Mouse (Mus musculus) hindbrain, embryonic 11.5 days (tissue): ENCODE results near the gene Ttc34. TPM values are rescaled to one million over a fixed set of nuclear protein-coding genes. Genes with fewer than 3 reads are reported as not detected.

ENCODE experiments used
- ATAC-seq: fragments of 200-750 bp; cut with Nextera tagmentation; 2 replicates; pipeline ENCODE4 v1.8.0; 2017; ENCODE audit warnings: mild to moderate bottlenecking, moderate TSS enrichment, moderate library complexity; ENCODE audit not compliant: low FRiP score
- DNase-seq: peaks from one replicate; pipeline ENCODE4 v3.0.0-alpha.2; 2015; ENCODE audit warnings: low spot score
- H3K27ac ChIP-seq: fragments of 300-500 bp; sonication (generic); 2 replicates; pipeline ENCODE4 v1.5.1; 2014; ENCODE audit warnings: mild to moderate bottlenecking, low read depth, low read length
- H3K27me3 ChIP-seq: fragments of 300-500 bp; sonication (generic); 2 replicates; pipeline ENCODE4 v1.6.1; 2014; ENCODE audit warnings: mild to moderate bottlenecking, low read length, moderate library complexity, mixed read lengths; ENCODE audit not compliant: control insufficient read depth, insufficient read depth
- H3K36me3 ChIP-seq: fragments of 300-500 bp; sonication (generic); 2 replicates; pipeline ENCODE4 v1.6.1; 2014; ENCODE audit warnings: mild to moderate bottlenecking, low read length, moderate library complexity, mixed read lengths; ENCODE audit not compliant: control insufficient read depth, insufficient read depth
- H3K4me1 ChIP-seq: fragments of 300-500 bp; sonication (generic); replicated peaks from 2 replicates; pipeline ENCODE4 v1.6.1; 2014; ENCODE audit warnings: low read length, mixed read lengths; ENCODE audit not compliant: control insufficient read depth, insufficient read depth
- H3K4me2 ChIP-seq: fragments of 300-500 bp; sonication (generic); replicated peaks from 2 replicates; pipeline ENCODE4 v1.6.1; 2014; ENCODE audit warnings: mild to moderate bottlenecking, low read depth, low read length
- H3K4me3 ChIP-seq: fragments of 300-500 bp; sonication (generic); 2 replicates; pipeline ENCODE4 v1.5.1; 2014; ENCODE audit warnings: low read depth, low read length
- H3K9ac ChIP-seq: fragments of 300-500 bp; sonication (generic); 2 replicates; pipeline ENCODE4 v1.6.1; 2014; ENCODE audit warnings: low read depth, low read length
- H3K9me3 ChIP-seq: fragments of 300-500 bp; sonication (generic); 2 replicates; pipeline ENCODE4 v1.6.1; 2016; ENCODE audit warnings: low read length; ENCODE audit not compliant: control insufficient read depth
- WGBS: fragments of 180-500 bp; shearing (Covaris S2); extraction: QIAGEN DNeasy Blood & Tissue Kit; methylation state at CpG from one replicate; pipeline ENCODE4 v1.1.7; 2014; 5-methylcytosine and 5-hydroxymethylcytosine counted together
- polyA plus RNA-seq: library from polyadenylated mRNA; unstranded; fragments of >200 nt; fragmentation: Nextera tagmentation; extraction: Ambion mirVana; gene quantifications from 2 replicates; pipeline ENCODE4 v1.2.1, GENCODE M21; 2014

Gene Ttc34
- polyA plus RNA-seq, 1 experiment from 2014 or later = 0.09 TPM

DNA sequence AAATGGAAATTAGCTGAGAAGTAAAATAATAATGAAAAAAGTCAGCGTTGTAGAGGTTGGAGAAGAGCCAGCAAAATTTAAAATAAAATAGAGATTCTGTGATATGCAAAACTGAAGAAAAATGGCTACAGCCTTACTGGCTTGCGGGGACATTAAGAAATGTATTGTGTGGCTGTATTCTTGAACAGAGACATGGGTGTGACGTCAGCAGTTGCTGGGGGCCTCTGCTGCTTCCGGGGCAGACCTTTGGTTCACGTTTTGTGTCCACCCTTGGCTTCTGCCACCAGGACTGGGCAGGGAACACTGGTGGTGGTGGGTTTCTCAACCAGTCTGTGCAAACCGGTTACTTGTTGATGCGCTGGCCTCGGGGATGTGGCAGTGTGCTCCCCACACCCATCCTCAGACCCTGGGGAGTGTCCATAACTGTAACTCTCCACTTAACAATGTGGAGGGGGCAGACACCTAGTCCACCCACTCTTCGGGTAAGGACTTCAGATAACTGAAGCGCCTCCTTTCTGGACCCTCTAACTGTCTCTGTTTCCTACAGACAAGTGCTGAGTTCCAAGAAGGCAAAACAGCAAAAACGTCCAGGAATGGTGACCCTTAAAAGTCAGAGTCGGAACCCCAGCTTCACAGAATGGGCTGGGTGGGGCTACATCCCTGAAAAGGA, 17.6 kb downstream of the Ttc34 start:
- Histone ChIP-seq H3K36me3 (no peaks in the 10 kb centered on the region), H3K4me3 (no peak overlapping the region), H3K27ac (no peak overlapping the region), H3K9ac (no peak overlapping the region), H3K9me3 (no peaks in the 10 kb centered on the region), H3K4me1 (no peaks in the 10 kb centered on the region; the same call in 1 of the 2 replicates), H3K4me2 (peak overlapping the region; percentile 92), H3K27me3 (peaks cover 19% of the 10 kb centered on the region)
- no peak for ATAC-seq
- DNase-seq = no peak
- 67% methylated on average over 12 of the region's 12 CpGs for WGBS

DNA sequence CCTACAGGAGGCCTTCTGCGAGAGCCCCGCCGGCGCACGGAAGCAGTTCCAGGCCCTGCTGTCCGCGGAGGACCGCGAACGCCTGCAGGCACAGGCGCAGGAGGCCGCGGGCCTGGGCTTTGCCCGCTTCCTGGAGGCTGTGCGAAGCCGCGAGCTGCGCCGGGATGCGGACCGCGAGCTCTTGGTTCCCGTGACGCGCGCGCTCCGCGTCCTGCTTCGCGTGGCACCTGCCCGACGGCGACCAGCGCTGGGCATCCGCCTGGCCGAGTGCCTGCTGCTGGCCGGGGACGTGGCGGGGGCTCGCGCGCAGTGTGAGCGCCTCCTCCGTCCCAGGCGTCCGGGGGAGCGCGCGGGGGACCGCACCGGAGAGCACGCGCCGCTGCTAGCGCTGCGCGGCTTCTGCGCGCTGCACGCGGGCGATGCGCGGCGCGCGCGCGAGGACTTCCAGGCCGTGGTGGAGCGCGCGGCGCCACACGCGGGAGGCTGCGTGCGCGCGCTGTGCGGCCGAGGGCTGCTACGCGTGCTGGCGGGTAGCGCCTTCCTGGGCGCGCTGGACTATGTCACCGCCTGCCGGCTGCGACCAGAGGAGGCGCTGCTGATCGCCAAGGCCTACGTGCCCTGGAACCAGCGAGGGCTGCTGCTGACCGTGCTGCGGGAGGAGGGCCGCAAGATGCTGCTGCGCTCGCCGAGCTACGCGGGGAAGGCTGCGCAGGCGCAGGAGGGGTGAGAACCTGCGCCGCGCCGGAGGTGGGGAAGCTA, 18.6 kb downstream of the Ttc34 start:
- Histone ChIP-seq H3K4me3 (peak overlapping the region; percentile 47), H3K27ac (peak overlapping the region; percentile 51; the same call in 1 of the 2 replicates), H3K9ac (peak overlapping the region; percentile 64), H3K4me1 (no peaks in the 10 kb centered on the region; the same call in 1 of the 2 replicates), H3K9me3 (no peaks in the 10 kb centered on the region), H3K27me3 (peaks cover 19% of the 10 kb centered on the region), H3K36me3 (no peaks in the 10 kb centered on the region), H3K4me2 (peak overlapping the region; percentile 92)
- ATAC-seq (peak; percentile 97), DNase-seq (peak; percentile 94)
- WGBS = under 1% methylated on average over 107 of the region's 110 CpGs

DNA sequence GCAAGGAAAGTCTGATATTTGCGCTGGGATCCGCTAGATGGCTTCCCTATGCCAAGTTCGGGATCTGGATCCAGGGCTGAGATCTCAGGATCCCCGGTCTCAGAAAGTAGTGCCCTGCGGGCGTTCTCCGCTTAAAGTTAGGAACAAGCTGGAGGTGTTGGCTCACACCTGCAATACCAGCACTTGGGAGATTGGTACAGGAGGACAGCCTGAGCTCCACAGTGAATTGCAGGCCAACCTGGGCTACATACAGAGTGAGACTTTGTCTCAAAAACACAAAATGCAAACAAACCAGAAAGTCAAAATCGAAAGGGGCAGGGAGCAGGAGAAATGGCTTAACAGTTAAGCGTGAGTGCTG, 19.2 kb downstream of the Ttc34 start:
- no peak for DNase-seq
- WGBS = 18% methylated on average over 9 of the region's 9 CpGs
- Histone ChIP-seq H3K4me3 (peak overlapping the region; percentile 47), H3K36me3 (no peaks in the 10 kb centered on the region), H3K27ac (no peak overlapping the region), H3K4me1 (no peaks in the 10 kb centered on the region; the same call in 1 of the 2 replicates), H3K27me3 (peaks cover 19% of the 10 kb centered on the region), H3K9ac (peak overlapping the region; percentile 42), H3K9me3 (no peaks in the 10 kb centered on the region), H3K4me2 (peak overlapping the region; percentile 92)
- ATAC-seq = peak; percentile 41; the same call in 1 of the 2 replicates

DNA sequence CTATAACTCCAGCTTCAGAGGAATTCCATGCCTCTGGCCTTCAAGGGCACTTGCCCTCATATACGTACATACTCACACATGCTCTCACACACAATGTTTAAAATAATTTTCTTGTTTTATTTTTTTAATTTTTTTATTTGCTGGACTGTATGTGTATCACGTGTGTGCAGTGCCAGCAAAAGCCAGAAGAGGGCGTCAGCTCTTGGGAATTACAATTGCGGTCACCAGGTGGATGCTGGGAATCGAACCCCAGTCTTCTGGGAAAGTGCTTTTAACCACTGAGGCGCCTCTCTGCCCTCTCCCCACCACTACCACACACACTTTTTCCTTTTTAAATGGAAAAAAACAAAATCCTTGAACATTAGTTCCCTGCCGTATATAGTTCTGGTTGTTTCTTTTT, 19.6 kb downstream of the Ttc34 start:
- H3K27me3 ChIP-seq = peaks cover 19% of the 10 kb centered on the region
- H3K36me3 ChIP-seq = no peaks in the 10 kb centered on the region
- H3K4me2 ChIP-seq = no peak overlapping the region
- ATAC-seq (peak; percentile 8; the same call in 1 of the 2 replicates), DNase-seq (no peak)
- no peaks in the 10 kb centered on the region; the same call in 1 of the 2 replicates for H3K4me1 ChIP-seq
- no peak overlapping the region for H3K4me3 ChIP-seq
- WGBS = 91% methylated on average over 7 of the region's 7 CpGs
- H3K27ac ChIP-seq = no peak overlapping the region
- H3K9ac ChIP-seq = no peak overlapping the region
- no peaks in the 10 kb centered on the region for H3K9me3 ChIP-seq

DNA sequence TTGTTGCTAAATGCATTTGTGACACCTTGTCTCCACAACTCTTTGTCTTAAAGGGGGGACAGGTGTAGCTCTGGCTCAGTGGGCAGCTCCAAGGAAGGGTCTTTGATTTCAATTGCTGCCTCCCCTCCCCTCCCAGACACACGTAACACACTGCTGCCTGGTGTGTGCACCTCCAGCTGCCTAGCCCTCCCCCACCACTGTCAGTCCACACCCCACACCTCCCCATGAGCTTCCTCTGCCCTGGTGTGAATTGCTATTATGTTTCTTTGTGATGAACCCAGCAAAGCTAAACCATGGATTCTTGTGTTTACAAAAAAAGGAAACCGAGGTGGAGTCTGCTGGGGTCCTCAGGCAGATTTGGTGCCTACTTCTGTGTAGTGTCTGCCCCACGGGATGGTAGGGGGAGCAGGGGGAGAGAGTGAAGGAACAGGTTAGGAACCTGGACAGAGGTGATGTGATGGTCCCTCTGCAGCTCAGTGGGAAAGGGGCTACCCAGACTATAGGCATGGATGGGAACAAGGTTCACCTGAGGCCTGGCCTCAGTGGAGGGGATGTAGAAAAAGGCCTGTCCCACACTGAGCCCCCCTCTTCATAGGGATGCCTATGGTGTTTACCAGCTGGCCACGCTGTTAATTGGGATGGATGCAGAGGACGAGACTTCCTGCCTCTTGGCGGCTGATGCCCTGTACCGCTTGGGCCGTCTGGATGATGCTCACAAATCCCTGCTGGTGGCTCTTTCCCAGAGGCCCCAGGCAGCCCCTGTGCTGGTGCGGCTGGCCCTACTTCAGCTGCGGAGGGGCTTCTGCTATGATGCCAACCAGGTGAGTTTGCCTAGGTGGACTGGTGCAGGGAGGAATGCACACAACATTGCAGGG, 20.3 kb downstream of the Ttc34 start:
- no peak for ATAC-seq
- WGBS = 76% methylated on average over 10 of the region's 10 CpGs
- Histone ChIP-seq H3K4me1 (no peaks in the 10 kb centered on the region; the same call in 1 of the 2 replicates), H3K9ac (no peak overlapping the region), H3K4me2 (no peak overlapping the region), H3K27me3 (peaks cover 19% of the 10 kb centered on the region), H3K27ac (no peak overlapping the region), H3K4me3 (no peak overlapping the region), H3K9me3 (no peaks in the 10 kb centered on the region), H3K36me3 (no peaks in the 10 kb centered on the region)
- no peak for DNase-seq

DNA sequence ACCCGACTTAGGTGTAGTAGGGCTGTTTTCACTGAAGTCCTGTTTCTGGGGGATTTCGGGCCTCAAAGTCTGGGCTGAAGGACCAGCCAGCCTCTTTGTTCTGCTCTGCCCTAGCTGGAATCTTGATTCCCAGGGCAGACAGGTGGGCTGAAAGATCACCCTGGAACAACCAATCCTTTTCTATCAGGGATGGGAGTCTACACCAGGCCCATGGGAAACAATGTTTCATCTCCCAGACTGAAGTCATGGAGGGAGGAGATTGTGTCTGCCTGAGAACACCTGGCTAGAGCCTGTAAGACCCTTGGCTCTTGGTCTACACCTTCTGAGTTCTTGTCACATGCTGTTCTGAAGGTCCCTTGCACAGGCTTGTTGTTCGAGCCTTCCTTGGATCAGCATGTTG, 21.3 kb downstream of the Ttc34 start:
- Histone ChIP-seq H3K9ac (no peak overlapping the region), H3K4me2 (no peak overlapping the region), H3K9me3 (no peaks in the 10 kb centered on the region), H3K4me1 (no peaks in the 10 kb centered on the region; the same call in 1 of the 2 replicates), H3K4me3 (no peak overlapping the region), H3K27me3 (peaks cover 19% of the 10 kb centered on the region), H3K27ac (no peak overlapping the region), H3K36me3 (no peaks in the 10 kb centered on the region)
- 84% methylated on average over 3 of the region's 3 CpGs for WGBS
- no peak for ATAC-seq
- DNase-seq = no peak

DNA sequence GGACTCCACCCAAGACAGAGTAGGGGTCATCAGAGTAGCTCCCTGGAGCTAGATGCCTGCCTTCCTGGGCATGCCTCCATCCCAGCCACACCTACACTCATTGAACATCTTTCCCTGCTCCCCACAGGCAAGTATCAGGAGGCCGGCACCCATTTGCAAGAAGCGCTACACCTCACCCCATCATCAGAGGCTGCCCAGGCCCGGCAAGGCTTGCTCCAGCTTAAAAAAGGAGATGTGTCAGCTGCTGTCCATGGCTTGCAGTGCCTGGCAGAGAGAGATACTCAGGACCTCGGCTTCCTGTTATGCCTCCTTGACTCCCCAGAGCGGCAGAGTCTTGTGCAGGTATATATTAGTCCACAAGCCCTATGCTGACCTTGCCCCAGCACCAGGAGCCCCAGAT, 24.7 kb downstream of the Ttc34 start:
- Histone ChIP-seq H3K9me3 (no peaks in the 10 kb centered on the region), H3K27me3 (no peaks in the 10 kb centered on the region), H3K36me3 (no peaks in the 10 kb centered on the region), H3K4me2 (no peak overlapping the region), H3K27ac (no peak overlapping the region), H3K4me1 (peaks cover 2% of the 10 kb centered on the region), H3K4me3 (no peak overlapping the region), H3K9ac (no peak overlapping the region)
- no peak for ATAC-seq
- DNase-seq = no peak
- 72% methylated on average over 5 of the region's 5 CpGs for WGBS

DNA sequence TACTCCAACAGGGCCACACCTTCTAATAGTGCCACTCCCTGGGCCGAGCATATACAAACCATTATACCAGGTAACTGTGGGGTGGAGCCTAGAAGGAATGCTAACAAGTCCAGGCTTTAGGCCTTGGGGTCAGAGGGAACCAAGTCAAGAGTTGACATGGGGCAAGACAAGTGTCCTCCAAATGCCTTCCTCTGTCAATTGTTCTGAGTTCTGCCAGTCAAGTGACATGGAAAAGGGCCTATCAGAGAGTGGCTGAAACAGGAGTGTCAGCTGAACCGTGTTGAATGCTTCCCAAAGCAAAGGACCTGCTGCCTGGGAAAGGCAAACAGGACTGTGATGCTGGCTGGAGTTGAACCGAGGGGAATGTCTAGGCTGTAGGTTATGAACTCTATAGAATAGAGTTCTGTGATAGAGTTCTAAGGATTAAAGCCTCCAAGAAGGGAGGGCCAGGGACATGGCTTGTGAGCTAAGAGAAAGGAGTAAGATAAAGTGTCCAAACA, 26.2 kb downstream of the Ttc34 start:
- Histone ChIP-seq H3K36me3 (no peaks in the 10 kb centered on the region), H3K27me3 (no peaks in the 10 kb centered on the region), H3K4me2 (no peak overlapping the region), H3K27ac (no peak overlapping the region), H3K9me3 (no peaks in the 10 kb centered on the region), H3K4me1 (peaks cover 2% of the 10 kb centered on the region), H3K9ac (no peak overlapping the region), H3K4me3 (no peak overlapping the region)
- 85% methylated on average over 3 of the region's 3 CpGs for WGBS
- ATAC-seq = no peak
- no peak for DNase-seq
